Mouse (Mus musculus) cortical plate, adult 2 months (tissue): ENCODE measurements around the gene Olfr494.

ENCODE experiments used
- CTCF ChIP-seq: fragments of 200-500 bp; IDR thresholded peaks from 2 replicates; pipeline ENCODE4 v1.5.1; 2011; ENCODE audit warnings: mild to moderate bottlenecking, control low read depth, low read length; ENCODE audit not compliant: insufficient read depth; ENCODE audit errors: extremely low read depth
- POLR2A ChIP-seq: fragments of 200-500 bp; IDR thresholded peaks from 2 replicates; pipeline ENCODE4 v1.6.1; 2011; ENCODE audit warnings: mild to moderate bottlenecking, low read length, control low read depth; ENCODE audit not compliant: insufficient read depth; ENCODE audit errors: extremely low read depth

- TF ChIP-seq CTCF (no peak), POLR2A (no peak)
Observed at GRCm38 (mm10) chr7:108346879-108347278, 18.3 kb upstream of the Olfr494 start, which contains the start of gene Olfr493.
